Mouse (Mus musculus) forebrain, embryonic 13.5 days (tissue): Measurements from ENCODE around the gene Gpr153. TPM values are rescaled to one million over a fixed set of nuclear protein-coding genes. Genes with fewer than 3 reads are reported as not detected.

Experiments
- ATAC-seq: fragments of 200-750 bp; cut with Nextera tagmentation; 2 replicates; pipeline ENCODE4 v1.8.0; 2017
- H3K27ac ChIP-seq: fragments of 300-500 bp; sonication (generic); 2 replicates; pipeline ENCODE4 v1.5.1; 2015; ENCODE audit warnings: inconsistent platforms, mild to moderate bottlenecking, moderate library complexity
- H3K27me3 ChIP-seq: fragments of 300-500 bp; sonication (generic); 2 replicates; pipeline ENCODE4 v1.6.1; 2015; ENCODE audit warnings: mild to moderate bottlenecking, inconsistent platforms
- H3K36me3 ChIP-seq: fragments of 300-500 bp; sonication (generic); 2 replicates; pipeline ENCODE4 v1.6.1; 2015; ENCODE audit warnings: mild to moderate bottlenecking, inconsistent platforms; ENCODE audit not compliant: poor library complexity, severe bottlenecking
- H3K4me1 ChIP-seq: fragments of 300-500 bp; sonication (generic); 2 replicates; pipeline ENCODE4 v1.6.1; 2015; ENCODE audit warnings: inconsistent platforms
- H3K4me2 ChIP-seq: fragments of 300-500 bp; sonication (generic); 2 replicates; pipeline ENCODE4 v1.6.1; 2015; ENCODE audit warnings: inconsistent platforms, mild to moderate bottlenecking, moderate library complexity
- H3K4me3 ChIP-seq: fragments of 300-500 bp; sonication (generic); 2 replicates; pipeline ENCODE4 v1.5.1; 2015; ENCODE audit warnings: mild to moderate bottlenecking, inconsistent platforms
- H3K9ac ChIP-seq: fragments of 300-500 bp; sonication (generic); 2 replicates; pipeline ENCODE4 v1.6.1; 2015; ENCODE audit warnings: mild to moderate bottlenecking, inconsistent platforms
- H3K9me3 ChIP-seq: fragments of 300-500 bp; sonication (generic); replicated peaks from 2 replicates; pipeline ENCODE4 v1.6.1; 2016; ENCODE audit warnings: inconsistent platforms
- WGBS: fragments of 180-500 bp; shearing (Covaris S2); methylation state at CpG from one replicate; pipeline ENCODE4 v1.1.7; 2015; 5-methylcytosine and 5-hydroxymethylcytosine counted together
- polyA plus RNA-seq: library from polyadenylated mRNA; unstranded; fragments of >200 nt; fragmentation: Nextera tagmentation; extraction: Ambion mirVana; gene quantifications from 2 replicates; pipeline ENCODE4 v1.2.1, GENCODE M21; 2015

Gpr153 gene
- polyA plus RNA-seq, 1 experiment from 2014 or later = 3.2 TPM

GRCm38 (mm10) chr4:152307542-152307941 lies 33.5 kb downstream of the Gpr153 start:
- no peaks in the 10 kb centered on the region for H3K9me3 ChIP-seq
- H3K4me2 ChIP-seq = no peak overlapping the region
- H3K4me1 ChIP-seq = peaks cover 5% of the 10 kb centered on the region; the same call in 1 of the 2 replicates
- 82% methylated on average over 9 of the region's 9 CpGs for WGBS
- ATAC-seq = no peak
- peaks cover 46% of the 10 kb centered on the region for H3K36me3 ChIP-seq
- H3K9ac ChIP-seq = no peak overlapping the region
- no peak overlapping the region for H3K27ac ChIP-seq
- peaks cover 30% of the 10 kb centered on the region for H3K27me3 ChIP-seq
- no peak overlapping the region for H3K4me3 ChIP-seq

GRCm38 (mm10) chr4:152312186-152312585 lies 38.2 kb downstream of the Gpr153 start:
- H3K36me3 ChIP-seq = 0 out of 2 replicates have a peak, but pooled peaks cover 10% of the 10 kb centered on the region
- peaks cover 19% of the 10 kb centered on the region for H3K4me1 ChIP-seq
- WGBS = 0% methylated on average over 14 of the region's 14 CpGs
- peaks cover 77% of the 10 kb centered on the region for H3K27me3 ChIP-seq
- H3K4me2 ChIP-seq = 0 out of 2 replicates have a peak overlapping the region, but pooled peaks have one; percentile 60
- no peak overlapping the region for H3K9ac ChIP-seq
- 0 out of 2 replicates have a peak overlapping the region, but pooled peaks have one; percentile 34 for H3K4me3 ChIP-seq
- H3K9me3 ChIP-seq = no peaks in the 10 kb centered on the region
- ATAC-seq = no peak
- no peak overlapping the region for H3K27ac ChIP-seq

- no peak overlapping the region for H3K27ac ChIP-seq
- peak overlapping the region; percentile 48 for H3K9ac ChIP-seq
- peaks cover 87% of the 10 kb centered on the region for H3K27me3 ChIP-seq
- 0% methylated on average over 29 of the region's 29 CpGs for WGBS
- peaks cover 19% of the 10 kb centered on the region for H3K4me1 ChIP-seq
- peak overlapping the region; percentile 60 for H3K4me2 ChIP-seq
- ATAC-seq = peak; percentile 57
- 0 out of 2 replicates have a peak, but pooled peaks cover 8% of the 10 kb centered on the region for H3K36me3 ChIP-seq
- no peaks in the 10 kb centered on the region for H3K9me3 ChIP-seq
- H3K4me3 ChIP-seq = peak overlapping the region; percentile 34
Observed at GRCm38 (mm10) chr4:152313211-152313632, 39.2 kb downstream of the Gpr153 start.

- Histone ChIP-seq H3K4me2 (peak overlapping the region; percentile 60; the same call in 1 of the 2 replicates), H3K4me1 (peaks cover 19% of the 10 kb centered on the region), H3K9me3 (no peaks in the 10 kb centered on the region), H3K27ac (no peak overlapping the region), H3K36me3 (0 out of 2 replicates have a peak, but pooled peaks cover 1% of the 10 kb centered on the region), H3K27me3 (peaks cover 94% of the 10 kb centered on the region), H3K4me3 (no peak overlapping the region), H3K9ac (no peak overlapping the region)
- ATAC-seq = 0 out of 2 replicates have a peak, but pooled peaks have one; percentile 32
Observed at GRCm38 (mm10) chr4:152313934-152314333, 39.9 kb downstream of the Gpr153 start.

GRCm38 (mm10) chr4:152315498-152316213 lies 41.6 kb downstream of the Gpr153 start:
- Histone ChIP-seq H3K4me1 (peaks cover 19% of the 10 kb centered on the region), H3K9me3 (no peaks in the 10 kb centered on the region), H3K9ac (peak overlapping the region; percentile 16; the same call in 1 of the 2 replicates), H3K4me3 (peak overlapping the region; percentile 34), H3K27ac (no peak overlapping the region), H3K36me3 (no peaks in the 10 kb centered on the region), H3K4me2 (peak overlapping the region; percentile 54), H3K27me3 (peaks cover 88% of the 10 kb centered on the region)
- WGBS = 1% methylated on average over 43 of the region's 43 CpGs
- no peak for ATAC-seq

- Histone ChIP-seq H3K27ac (no peak overlapping the region), H3K4me3 (no peak overlapping the region), H3K9ac (0 out of 2 replicates have a peak overlapping the region, but pooled peaks have one; percentile 27), H3K27me3 (peaks cover 75% of the 10 kb centered on the region), H3K4me1 (peaks cover 14% of the 10 kb centered on the region), H3K4me2 (no peak overlapping the region), H3K36me3 (no peaks in the 10 kb centered on the region), H3K9me3 (no peaks in the 10 kb centered on the region)
- no peak for ATAC-seq
- WGBS = 80% methylated on average over 6 of the region's 6 CpGs
Observed at GRCm38 (mm10) chr4:152317631-152318033, 43.6 kb downstream of the Gpr153 start.

GRCm38 (mm10) chr4:152318517-152319234 lies 44.6 kb downstream of the Gpr153 start, which contains the start of gene Rnf207:
TSS of gene Rnf207 (minus strand) at chr4:152318993.
- H3K9me3 ChIP-seq = no peaks in the 10 kb centered on the region
- peak within 1 kb of the TSS; percentile 42 for H3K4me2 ChIP-seq
- H3K27me3 ChIP-seq = peaks cover 64% of the 10 kb centered on the region
- no peak within 1 kb of the TSS for H3K27ac ChIP-seq
- H3K36me3 ChIP-seq = no peaks in the 10 kb centered on the region
- WGBS = 4% methylated on average over 26 of the region's 26 CpGs
- H3K4me3 ChIP-seq = peak within 1 kb of the TSS; percentile 3; the same call in 1 of the 2 replicates
- H3K4me1 ChIP-seq = peaks cover 3% of the 10 kb centered on the region
- no peak; the same call in 1 of the 2 replicates for ATAC-seq
- H3K9ac ChIP-seq = peak within 1 kb of the TSS; percentile 27; the same call in 1 of the 2 replicates

GRCm38 (mm10) chr4:152321464-152321863 lies 47.4 kb downstream of the Gpr153 start:
- Histone ChIP-seq H3K4me2 (no peak overlapping the region), H3K27ac (no peak overlapping the region), H3K4me3 (no peak overlapping the region), H3K27me3 (peaks cover 36% of the 10 kb centered on the region), H3K9me3 (no peaks in the 10 kb centered on the region), H3K4me1 (peaks cover 2% of the 10 kb centered on the region), H3K9ac (no peak overlapping the region), H3K36me3 (no peaks in the 10 kb centered on the region)
- ATAC-seq = no peak
- WGBS = 64% methylated on average over 5 of the region's 5 CpGs

- 60% methylated on average over 16 of the region's 16 CpGs for whole genome bisulfite sequencing
- peak; percentile 44 for ATAC-seq
- no peak overlapping the region for H3K27ac ChIP-seq
Observed at GRCm38 (mm10) chr4:152324641-152325562, 50.9 kb downstream of the Gpr153 start.

GRCm38 (mm10) chr4:152325574-152326411 lies 51.8 kb downstream of the Gpr153 start, which contains the start of gene Rpl22:
TSS of gene Rpl22 (plus strand) at chr4:152325742.
- Histone ChIP-seq H3K9me3 (no peaks in the 10 kb centered on the region), H3K4me1 (peaks cover 15% of the 10 kb centered on the region), H3K9ac (peak within 1 kb of the TSS; percentile 96), H3K27ac (no peak within 1 kb of the TSS), H3K4me2 (peak within 1 kb of the TSS; percentile 84), H3K36me3 (peaks cover 24% of the 10 kb centered on the region), H3K27me3 (peaks cover 6% of the 10 kb centered on the region; the same call in 1 of the 2 replicates), H3K4me3 (peak within 1 kb of the TSS; percentile 98)
- under 1% methylated on average over 70 of the region's 70 CpGs for WGBS
- ATAC-seq = peak; percentile 98

More at GRCm38 (mm10) chr4:152324641-152325562, 50.9 kb downstream of the Gpr153 start:
- Histone ChIP-seq H3K4me2 (peak overlapping the region; percentile 39; the same call in 1 of the 2 replicates), H3K36me3 (peaks cover 15% of the 10 kb centered on the region), H3K4me1 (peaks cover 15% of the 10 kb centered on the region), H3K27me3 (peaks cover 6% of the 10 kb centered on the region; the same call in 1 of the 2 replicates), H3K4me3 (peak overlapping the region; percentile 98), H3K9me3 (no peaks in the 10 kb centered on the region), H3K9ac (0 out of 2 replicates have a peak overlapping the region, but pooled peaks have one; percentile 34)
